Mouse (Mus musculus) limb, embryonic 14.5 days (tissue): ENCODE measurements at regions not wholly inside any gene's neighbourhood (a gene's known extent, or its start where the extent isn't known, plus 50 kb on each side); places are given as distances from the start of the nearest gene placed in this dataset.

ENCODE experiments used
- ATAC-seq: fragments of 200-750 bp; cut with Nextera tagmentation; 2 replicates; pipeline ENCODE4 v1.8.0; 2017; ENCODE audit warnings: low read depth, moderate number of reproducible peaks, moderate TSS enrichment; ENCODE audit not compliant: low FRiP score
- DNase-seq: peaks from one replicate; pipeline ENCODE4 v3.0.0-alpha.2; 2015; ENCODE audit warnings: low spot score
- H3K27ac ChIP-seq: fragments of 300-500 bp; sonication (generic); replicated peaks from 2 replicates; pipeline ENCODE4 v1.5.1; 2014; ENCODE audit warnings: low read depth, mild to moderate bottlenecking, low read length, moderate library complexity, mixed read lengths
- H3K27me3 ChIP-seq: fragments of 300-500 bp; sonication (generic); 2 replicates; pipeline ENCODE4 v1.6.1; 2014; ENCODE audit warnings: low read length, mixed read lengths; ENCODE audit not compliant: control insufficient read depth, insufficient read depth
- H3K36me3 ChIP-seq: fragments of 300-500 bp; sonication (generic); 2 replicates; pipeline ENCODE4 v1.6.1; 2014; ENCODE audit warnings: mild to moderate bottlenecking, low read length, moderate library complexity, mixed read lengths; ENCODE audit not compliant: control insufficient read depth, insufficient read depth
- H3K4me1 ChIP-seq: fragments of 300-500 bp; sonication (generic); 2 replicates; pipeline ENCODE4 v1.6.1; 2014; ENCODE audit warnings: antibody characterized with exemption, low read length, mixed read lengths; ENCODE audit not compliant: control insufficient read depth, insufficient read depth
- H3K4me2 ChIP-seq: fragments of 300-500 bp; sonication (generic); replicated peaks from 2 replicates; pipeline ENCODE4 v1.6.1; 2014; ENCODE audit warnings: low read depth, mild to moderate bottlenecking, low read length, moderate library complexity; ENCODE audit not compliant: severe bottlenecking
- H3K4me3 ChIP-seq: fragments of 300-500 bp; sonication (generic); replicated peaks from 2 replicates; pipeline ENCODE4 v1.5.1; 2014; ENCODE audit warnings: low read length
- H3K9ac ChIP-seq: fragments of 300-500 bp; sonication (generic); 2 replicates; pipeline ENCODE4 v1.6.1; 2014; ENCODE audit warnings: mild to moderate bottlenecking, low read depth, low read length, moderate library complexity; ENCODE audit not compliant: severe bottlenecking
- H3K9me3 ChIP-seq: fragments of 300-500 bp; sonication (generic); 2 replicates; pipeline ENCODE4 v1.6.1; 2016; ENCODE audit warnings: low read length; ENCODE audit not compliant: control insufficient read depth
- POLR2A ChIP-seq: fragments of 200-500 bp; IDR thresholded peaks from 2 replicates; pipeline ENCODE4 v1.8.0; 2012; ENCODE audit warnings: inconsistent platforms, mild to moderate bottlenecking, moderate library complexity, borderline replicate concordance; ENCODE audit not compliant: insufficient read depth, insufficient read length; ENCODE audit errors: extremely low read depth
- WGBS: fragments of 180-500 bp; shearing (Covaris S2); extraction: QIAGEN DNeasy Blood & Tissue Kit; methylation state at CpG from one replicate; pipeline ENCODE4 v1.1.7; 2014; 5-methylcytosine and 5-hydroxymethylcytosine counted together

DNA sequence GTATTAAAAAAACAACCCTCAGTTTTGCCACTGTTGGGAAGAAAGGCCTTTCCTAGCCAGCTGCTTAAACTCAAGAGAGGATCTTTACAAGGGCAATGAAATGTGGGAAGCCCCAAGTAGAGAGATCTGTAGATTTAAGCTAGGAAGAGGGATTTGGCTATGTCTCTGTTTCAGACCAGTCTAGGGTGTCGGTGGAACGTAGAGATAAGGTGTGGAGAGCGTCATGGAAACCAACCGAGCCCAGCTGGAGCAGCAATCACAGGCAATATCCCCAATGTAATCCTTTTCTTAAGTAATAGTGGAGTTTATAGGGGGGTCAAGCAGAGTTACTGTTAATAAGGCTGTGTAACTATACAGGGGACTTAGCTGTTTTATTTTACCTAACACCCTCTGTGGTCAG, 204.6 kb upstream of the Mme start:
- H3K9me3 ChIP-seq = no peaks in the 10 kb centered on the region
- DNase-seq (peak; percentile 14), ATAC-seq (peak; percentile 72)
- no peak overlapping the region for H3K9ac ChIP-seq
- H3K4me1 ChIP-seq = peaks cover 4% of the 10 kb centered on the region; the same call in 1 of the 2 replicates
- no peak overlapping the region for H3K4me3 ChIP-seq
- no peak overlapping the region for H3K27ac ChIP-seq
- no peak for TF ChIP-seq POLR2A
- no peaks in the 10 kb centered on the region for H3K36me3 ChIP-seq
- H3K4me2 ChIP-seq = no peak overlapping the region
- H3K27me3 ChIP-seq = no peaks in the 10 kb centered on the region
- 31% methylated on average over 4 of the region's 4 CpGs for WGBS

DNA sequence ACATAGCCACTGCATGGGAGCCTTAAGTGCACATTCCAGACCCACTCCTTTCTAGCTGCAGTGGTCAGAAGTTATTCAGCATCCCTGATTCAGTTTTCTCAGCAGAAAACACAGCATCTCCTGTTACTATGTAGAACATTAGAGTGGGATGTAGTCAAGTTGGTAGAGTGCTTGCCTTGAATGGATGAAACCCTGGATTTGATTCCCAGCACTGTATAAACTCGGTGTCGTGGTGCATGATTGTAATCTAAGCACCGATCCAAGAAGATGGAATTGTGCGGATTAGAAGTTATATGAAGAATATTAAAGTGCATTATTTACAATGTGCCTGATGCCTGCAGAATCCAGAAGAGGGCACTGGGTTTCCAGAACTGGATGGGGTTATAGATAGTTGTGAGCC, 170.6 kb upstream of the Mme start:
- Histone ChIP-seq H3K4me3 (no peak overlapping the region), H3K27me3 (no peaks in the 10 kb centered on the region), H3K36me3 (no peaks in the 10 kb centered on the region), H3K9me3 (no peaks in the 10 kb centered on the region), H3K27ac (no peak overlapping the region), H3K4me2 (no peak overlapping the region), H3K9ac (no peak overlapping the region), H3K4me1 (no peaks in the 10 kb centered on the region)
- TF ChIP-seq POLR2A = no peak
- 87% methylated on average over 4 of the region's 4 CpGs for WGBS
- no peak for ATAC-seq
- DNase-seq = no peak

- no peaks in the 10 kb centered on the region for H3K36me3 ChIP-seq
- H3K9me3 ChIP-seq = no peaks in the 10 kb centered on the region
- DNase-seq (no peak), ATAC-seq (no peak)
- no peaks in the 10 kb centered on the region for H3K27me3 ChIP-seq
- no peak overlapping the region for H3K27ac ChIP-seq
- no peak overlapping the region for H3K4me2 ChIP-seq
- H3K4me1 ChIP-seq = no peaks in the 10 kb centered on the region
- TF ChIP-seq POLR2A = no peak
- H3K9ac ChIP-seq = no peak overlapping the region
- no peak overlapping the region for H3K4me3 ChIP-seq
Measured at GRCm38 (mm10) chr3:63073051-63073450, 168.3 kb upstream of the Mme start.

- Histone ChIP-seq H3K9me3 (no peaks in the 10 kb centered on the region), H3K27me3 (no peaks in the 10 kb centered on the region), H3K27ac (no peak overlapping the region), H3K4me2 (no peak overlapping the region), H3K9ac (no peak overlapping the region), H3K4me1 (no peaks in the 10 kb centered on the region), H3K36me3 (no peaks in the 10 kb centered on the region), H3K4me3 (no peak overlapping the region)
- no peak for TF ChIP-seq POLR2A
- no peak for DNase-seq
- no peak for ATAC-seq
- 67% methylated on average over 2 of the region's 2 CpGs for WGBS
Measured at GRCm38 (mm10) chr3:63078181-63078580, 163.2 kb upstream of the Mme start.

DNA sequence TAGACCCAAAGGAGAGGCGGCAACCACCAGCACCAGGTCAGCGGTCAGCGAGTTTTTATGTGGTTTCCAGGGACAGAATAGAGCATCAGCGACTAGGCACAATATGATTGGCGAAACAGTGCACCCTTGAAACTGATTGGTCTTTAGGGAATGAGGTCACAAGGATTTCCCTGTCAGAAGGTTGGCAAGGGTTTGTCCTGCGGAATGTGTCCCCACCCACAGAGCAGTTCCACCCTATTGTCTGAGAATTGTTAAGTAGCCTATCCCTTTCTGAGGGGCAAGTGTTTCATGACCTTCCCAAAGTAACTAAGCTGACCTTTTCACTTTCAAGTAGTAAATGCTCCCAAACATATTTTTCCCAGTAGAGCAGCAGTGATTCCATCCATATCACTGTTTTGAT, 159.2 kb upstream of the Mme start:
- WGBS = 97% methylated on average over 6 of the region's 6 CpGs

DNA sequence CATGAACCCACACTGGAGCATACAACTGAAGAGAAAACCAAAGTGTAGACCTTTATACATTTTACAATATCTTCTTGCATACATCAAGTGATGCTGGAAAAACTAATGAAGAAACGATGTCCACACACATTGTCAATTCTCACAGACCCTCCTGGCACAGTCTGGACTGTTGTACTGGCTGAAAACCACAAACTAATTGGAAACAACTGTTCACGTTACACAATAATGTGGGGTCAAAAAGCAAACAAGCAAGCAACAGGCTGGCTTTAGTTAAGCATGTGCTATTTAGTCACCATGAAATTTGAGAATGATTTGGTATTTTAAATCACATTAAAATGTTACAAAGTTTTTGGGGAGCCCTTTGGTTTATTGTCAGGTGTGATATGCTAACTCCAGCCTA, 155.9 kb upstream of the Mme start:
- DNase-seq = no peak
- WGBS = 30% methylated on average over 2 of the region's 2 CpGs

More for the DNA sequence above, 159.2 kb upstream of the Mme start:
- no peak overlapping the region for H3K4me3 ChIP-seq
- no peaks in the 10 kb centered on the region for H3K36me3 ChIP-seq
- no peak for TF ChIP-seq POLR2A
- H3K9me3 ChIP-seq = no peaks in the 10 kb centered on the region
- no peak overlapping the region for H3K27ac ChIP-seq
- H3K27me3 ChIP-seq = no peaks in the 10 kb centered on the region
- no peak overlapping the region for H3K4me2 ChIP-seq
- ATAC-seq = no peak
- no peak for DNase-seq
- 0 out of 2 replicates have a peak, but pooled peaks cover 3% of the 10 kb centered on the region for H3K4me1 ChIP-seq
- H3K9ac ChIP-seq = no peak overlapping the region

More for the DNA sequence above, 155.9 kb upstream of the Mme start:
- Histone ChIP-seq H3K9ac (no peak overlapping the region), H3K9me3 (no peaks in the 10 kb centered on the region), H3K4me2 (no peak overlapping the region), H3K36me3 (no peaks in the 10 kb centered on the region), H3K27ac (no peak overlapping the region), H3K27me3 (no peaks in the 10 kb centered on the region), H3K4me3 (no peak overlapping the region), H3K4me1 (0 out of 2 replicates have a peak, but pooled peaks cover 3% of the 10 kb centered on the region)
- no peak for ATAC-seq
- TF ChIP-seq POLR2A = no peak
